Mouse (Mus musculus) forebrain, embryonic 13.5 days (tissue): Measurements from ENCODE around the gene Aoc3. TPM values are rescaled to one million over a fixed set of nuclear protein-coding genes. Genes with fewer than 3 reads are reported as not detected.
"Not testable (repeated sequence)": the region's sequence is repeated elsewhere in the genome, so short reads cannot be mapped to it uniquely, and the experiment has no call there.

Experiments
- ATAC-seq: fragments of 200-750 bp; cut with Nextera tagmentation; 2 replicates; pipeline ENCODE4 v1.8.0; 2017
- H3K27ac ChIP-seq: fragments of 300-500 bp; sonication (generic); 2 replicates; pipeline ENCODE4 v1.5.1; 2015; ENCODE audit warnings: inconsistent platforms, mild to moderate bottlenecking, moderate library complexity
- H3K27me3 ChIP-seq: fragments of 300-500 bp; sonication (generic); 2 replicates; pipeline ENCODE4 v1.6.1; 2015; ENCODE audit warnings: mild to moderate bottlenecking, inconsistent platforms
- H3K36me3 ChIP-seq: fragments of 300-500 bp; sonication (generic); 2 replicates; pipeline ENCODE4 v1.6.1; 2015; ENCODE audit warnings: mild to moderate bottlenecking, inconsistent platforms; ENCODE audit not compliant: poor library complexity, severe bottlenecking
- H3K4me1 ChIP-seq: fragments of 300-500 bp; sonication (generic); 2 replicates; pipeline ENCODE4 v1.6.1; 2015; ENCODE audit warnings: inconsistent platforms
- H3K4me2 ChIP-seq: fragments of 300-500 bp; sonication (generic); 2 replicates; pipeline ENCODE4 v1.6.1; 2015; ENCODE audit warnings: inconsistent platforms, mild to moderate bottlenecking, moderate library complexity
- H3K4me3 ChIP-seq: fragments of 300-500 bp; sonication (generic); 2 replicates; pipeline ENCODE4 v1.5.1; 2015; ENCODE audit warnings: mild to moderate bottlenecking, inconsistent platforms
- H3K9ac ChIP-seq: fragments of 300-500 bp; sonication (generic); 2 replicates; pipeline ENCODE4 v1.6.1; 2015; ENCODE audit warnings: mild to moderate bottlenecking, inconsistent platforms
- H3K9me3 ChIP-seq: fragments of 300-500 bp; sonication (generic); replicated peaks from 2 replicates; pipeline ENCODE4 v1.6.1; 2016; ENCODE audit warnings: inconsistent platforms
- WGBS: fragments of 180-500 bp; shearing (Covaris S2); methylation state at CpG from one replicate; pipeline ENCODE4 v1.1.7; 2015; 5-methylcytosine and 5-hydroxymethylcytosine counted together
- polyA plus RNA-seq: library from polyadenylated mRNA; unstranded; fragments of >200 nt; fragmentation: Nextera tagmentation; extraction: Ambion mirVana; gene quantifications from 2 replicates; pipeline ENCODE4 v1.2.1, GENCODE M21; 2015

Gene Aoc3
- polyA plus RNA-seq, 1 experiment from 2014 or later: not detected

DNA sequence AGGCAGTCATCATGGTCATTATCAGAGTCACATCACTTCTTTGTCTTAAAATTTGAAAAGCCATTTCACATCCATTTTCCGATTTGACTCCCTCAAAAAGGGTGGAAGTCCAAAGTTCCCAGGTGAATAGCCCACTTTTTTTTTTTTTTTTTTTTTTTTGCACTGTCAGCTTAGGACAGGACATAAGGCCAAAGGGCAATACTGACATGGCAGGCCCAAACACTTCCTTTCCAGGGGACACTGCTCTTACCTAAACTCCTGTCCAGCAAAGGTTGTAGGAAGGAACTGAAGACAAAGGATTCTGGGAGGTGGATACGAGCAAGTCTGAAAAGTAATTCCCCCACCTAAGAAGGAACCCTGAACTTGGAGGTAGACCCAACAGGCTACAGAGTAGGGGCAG lies 25.5 kb downstream of the Aoc3 start:
- H3K9ac ChIP-seq: no peak overlapping the region
- H3K4me2 ChIP-seq: no peak overlapping the region
- ATAC-seq: no peak
- H3K9me3 ChIP-seq: no peaks in the 10 kb centered on the region
- 84% methylated on average over 2 of the region's 2 CpGs for WGBS
- H3K4me1 ChIP-seq: no peaks in the 10 kb centered on the region
- no peak overlapping the region for H3K4me3 ChIP-seq
- H3K27ac ChIP-seq: no peak overlapping the region
- H3K27me3 ChIP-seq: no peaks in the 10 kb centered on the region
- H3K36me3 ChIP-seq: no peaks in the 10 kb centered on the region

GRCm38 (mm10) chr11:101357505-101358182 lies 27.2 kb downstream of the Aoc3 start:
- no peaks in the 10 kb centered on the region for H3K36me3 ChIP-seq
- 79% methylated on average over 3 of the region's 3 CpGs for WGBS
- no peaks in the 10 kb centered on the region for H3K27me3 ChIP-seq
- H3K4me1 ChIP-seq: no peaks in the 10 kb centered on the region
- no peak overlapping the region for H3K4me2 ChIP-seq
- H3K4me3 ChIP-seq: no peak overlapping the region
- H3K9ac ChIP-seq: no peak overlapping the region
- ATAC-seq: no peak
- no peaks in the 10 kb centered on the region for H3K9me3 ChIP-seq
- H3K27ac ChIP-seq: no peak overlapping the region

DNA sequence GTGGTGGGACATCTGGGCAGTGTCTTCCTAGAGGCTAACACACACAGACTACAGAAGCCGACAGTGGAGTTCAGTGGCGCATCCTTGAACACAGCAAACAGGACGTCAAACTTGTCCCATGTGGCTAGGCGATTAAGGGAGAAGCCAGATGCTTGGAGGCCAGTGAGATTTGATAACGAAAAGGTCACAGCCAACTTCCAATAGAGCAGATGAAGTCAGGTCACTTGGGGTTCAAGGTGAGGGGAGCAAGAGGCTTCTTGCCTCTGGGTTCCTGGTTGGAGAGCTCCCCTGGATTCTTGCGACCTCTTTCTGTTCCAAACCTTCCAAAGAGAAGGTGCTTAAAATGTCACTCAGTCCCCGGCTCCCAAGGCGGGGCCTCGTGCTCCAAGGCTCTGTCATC lies 29.4 kb downstream of the Aoc3 start:
- Histone ChIP-seq H3K36me3 (no peaks in the 10 kb centered on the region), H3K9me3 (no peaks in the 10 kb centered on the region), H3K27me3 (no peaks in the 10 kb centered on the region), H3K4me3 (no peak overlapping the region), H3K4me2 (no peak overlapping the region), H3K27ac (no peak overlapping the region), H3K9ac (no peak overlapping the region), H3K4me1 (no peaks in the 10 kb centered on the region)
- no peak for ATAC-seq
- 77% methylated on average over 9 of the region's 9 CpGs for WGBS

DNA sequence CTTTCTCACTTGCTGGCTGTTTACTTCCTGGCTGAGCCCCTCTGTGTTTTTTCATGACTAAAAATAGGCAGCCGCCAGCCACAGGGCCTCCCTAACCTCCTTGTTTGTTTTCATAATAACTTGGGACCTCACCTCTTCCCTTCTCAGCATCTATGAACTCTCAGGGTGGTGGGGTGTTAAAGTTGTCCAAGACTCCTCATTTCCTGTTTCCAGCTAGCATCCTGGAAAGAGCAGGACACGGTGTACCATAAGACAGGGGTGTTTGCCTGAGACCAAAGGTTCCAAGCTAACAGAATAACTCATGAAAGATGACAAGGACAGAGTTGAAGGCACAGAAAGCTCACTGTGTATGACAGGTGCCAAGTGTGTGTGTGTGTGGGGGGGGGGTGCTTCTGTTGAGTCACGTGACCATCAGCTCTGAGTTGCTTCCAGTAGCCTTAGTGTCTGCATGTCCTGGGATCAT lies 30.3 kb downstream of the Aoc3 start:
- Histone ChIP-seq H3K4me1 (no peaks in the 10 kb centered on the region), H3K9ac (no peak overlapping the region), H3K9me3 (no peaks in the 10 kb centered on the region), H3K36me3 (no peaks in the 10 kb centered on the region), H3K4me2 (no peak overlapping the region), H3K27me3 (no peaks in the 10 kb centered on the region), H3K27ac (no peak overlapping the region), H3K4me3 (no peak overlapping the region)
- ATAC-seq: no peak
- WGBS: 71% methylated on average over 3 of the region's 3 CpGs

GRCm38 (mm10) chr11:101364531-101364931 lies 34.1 kb downstream of the Aoc3 start:
- H3K4me3 ChIP-seq: no peak overlapping the region
- no peak overlapping the region for H3K27ac ChIP-seq
- H3K27me3 ChIP-seq: no peaks in the 10 kb centered on the region
- no peak for ATAC-seq
- no peaks in the 10 kb centered on the region for H3K36me3 ChIP-seq
- WGBS: 85% methylated on average over 5 of the region's 5 CpGs
- no peaks in the 10 kb centered on the region for H3K4me1 ChIP-seq
- no peak overlapping the region for H3K4me2 ChIP-seq
- no peak overlapping the region for H3K9ac ChIP-seq
- no peaks in the 10 kb centered on the region for H3K9me3 ChIP-seq

DNA sequence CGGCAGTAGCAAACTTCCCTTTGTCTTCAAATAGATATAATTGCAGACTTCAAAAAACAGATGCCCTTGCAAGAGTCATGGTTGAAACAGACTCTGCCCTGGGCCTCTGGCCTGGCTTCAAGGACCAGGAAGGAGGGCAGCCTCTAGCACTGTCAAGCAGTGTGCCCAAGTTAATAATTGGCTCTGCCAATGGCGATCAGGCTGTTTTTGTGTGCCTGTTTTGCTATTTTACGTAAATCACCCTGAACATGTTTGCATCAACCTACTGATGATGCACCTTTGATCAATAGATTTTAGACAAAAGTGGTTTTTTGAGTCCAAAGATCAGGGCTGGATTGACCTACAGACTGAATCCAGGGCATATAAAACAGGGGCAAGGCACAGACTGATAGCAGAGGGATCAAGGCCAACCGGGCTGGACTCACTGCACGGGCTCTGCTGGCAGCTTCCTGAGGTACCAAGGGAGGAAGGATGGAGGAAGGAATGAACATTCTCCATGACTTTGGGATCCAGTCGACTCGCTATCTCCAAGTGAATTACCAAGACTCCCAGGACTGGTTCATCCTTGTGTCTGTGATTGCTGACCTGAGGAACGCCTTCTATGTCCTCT lies 37.0 kb downstream of the Aoc3 start, which contains the start of gene G6pc:
Gene G6pc, plus strand, starts transcription at position 236 of the 610 bp plus-strand sequence.
- no peak within 1 kb of the TSS for H3K4me3 ChIP-seq
- no peak within 1 kb of the TSS for H3K9ac ChIP-seq
- no peaks in the 10 kb centered on the region for H3K9me3 ChIP-seq
- H3K4me2 ChIP-seq: no peak within 1 kb of the TSS
- no peak within 1 kb of the TSS for H3K27ac ChIP-seq
- 90% methylated on average over 8 of the region's 8 CpGs for WGBS
- H3K36me3 ChIP-seq: no peaks in the 10 kb centered on the region
- H3K27me3 ChIP-seq: no peaks in the 10 kb centered on the region
- ATAC-seq: no peak
- H3K4me1 ChIP-seq: no peaks in the 10 kb centered on the region

DNA sequence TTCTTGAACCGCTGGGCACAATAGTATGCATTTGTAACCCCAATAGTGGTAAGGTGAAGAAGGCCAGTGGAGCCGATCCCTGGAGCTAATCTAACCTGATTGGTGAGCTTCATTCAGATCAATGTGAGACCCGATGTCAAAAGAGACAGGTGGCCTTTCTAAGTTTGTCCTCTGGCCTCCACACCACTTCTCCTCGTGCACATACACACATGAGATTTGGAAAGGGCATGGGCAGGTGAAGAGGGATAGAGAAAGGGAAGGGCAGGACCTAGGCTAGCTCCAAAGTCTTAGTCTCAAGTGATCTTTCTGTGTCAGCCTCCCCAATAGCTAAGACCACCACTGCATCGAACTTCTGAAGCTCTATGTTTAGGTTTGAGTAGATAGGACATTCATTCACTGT lies 39.7 kb downstream of the Aoc3 start:
- WGBS: 81% methylated on average over 5 of the region's 5 CpGs
- H3K9ac ChIP-seq: no peak overlapping the region
- H3K9me3 ChIP-seq: no peaks in the 10 kb centered on the region
- H3K36me3 ChIP-seq: no peaks in the 10 kb centered on the region
- no peak overlapping the region for H3K4me3 ChIP-seq
- no peak overlapping the region for H3K4me2 ChIP-seq
- H3K4me1 ChIP-seq: no peaks in the 10 kb centered on the region
- no peak for ATAC-seq
- no peak overlapping the region for H3K27ac ChIP-seq
- no peaks in the 10 kb centered on the region for H3K27me3 ChIP-seq

- H3K9me3 ChIP-seq: no peaks in the 10 kb centered on the region
- H3K9ac ChIP-seq: no peak overlapping the region
- no peak overlapping the region for H3K4me3 ChIP-seq
- ATAC-seq: no peak
- H3K4me2 ChIP-seq: no peak overlapping the region
- no peaks in the 10 kb centered on the region for H3K36me3 ChIP-seq
- WGBS: 57% methylated on average over 7 of the region's 7 CpGs
- H3K27ac ChIP-seq: no peak overlapping the region
- H3K4me1 ChIP-seq: no peaks in the 10 kb centered on the region
- H3K27me3 ChIP-seq: no peaks in the 10 kb centered on the region
Observed at GRCm38 (mm10) chr11:101374421-101374938, 44.1 kb downstream of the Aoc3 start.

GRCm38 (mm10) chr11:101378196-101378595 lies 47.8 kb downstream of the Aoc3 start:
- H3K27me3 ChIP-seq, H3K9me3 ChIP-seq, H3K36me3 ChIP-seq, ATAC-seq, H3K4me2 ChIP-seq, H3K27ac ChIP-seq, H3K4me3 ChIP-seq, H3K4me1 ChIP-seq, H3K9ac ChIP-seq: not testable (repeated sequence)
- WGBS: 94% methylated on average over 8 of the region's 8 CpGs

DNA sequence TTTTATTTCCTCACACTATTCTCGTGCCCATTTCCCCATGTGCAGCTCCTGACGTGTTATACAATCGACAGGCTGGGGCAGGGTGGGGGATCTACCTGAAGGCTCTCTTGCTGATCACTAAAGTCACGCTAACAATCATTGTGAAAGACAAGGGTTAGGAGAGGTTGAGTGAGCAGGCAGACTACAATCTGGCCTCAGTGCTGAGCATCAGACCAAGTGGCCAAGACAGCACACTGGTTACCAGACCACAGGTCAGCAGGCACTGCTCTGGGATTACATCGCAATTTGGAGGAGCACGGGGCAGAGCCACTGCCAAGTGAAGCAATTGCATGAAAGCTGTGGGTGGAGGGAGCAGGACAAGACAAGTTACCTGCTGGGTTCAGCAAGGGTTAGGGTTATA lies 48.5 kb downstream of the Aoc3 start:
- Histone ChIP-seq H3K4me1 (peaks cover 4% of the 10 kb centered on the region; the same call in 1 of the 2 replicates), H3K9me3 (no peaks in the 10 kb centered on the region), H3K27ac (no peak overlapping the region), H3K27me3 (no peaks in the 10 kb centered on the region), H3K36me3 (no peaks in the 10 kb centered on the region), H3K9ac (no peak overlapping the region), H3K4me2 (no peak overlapping the region), H3K4me3 (no peak overlapping the region)
- no peak for ATAC-seq
- WGBS: 84% methylated on average over 6 of the region's 6 CpGs

DNA sequence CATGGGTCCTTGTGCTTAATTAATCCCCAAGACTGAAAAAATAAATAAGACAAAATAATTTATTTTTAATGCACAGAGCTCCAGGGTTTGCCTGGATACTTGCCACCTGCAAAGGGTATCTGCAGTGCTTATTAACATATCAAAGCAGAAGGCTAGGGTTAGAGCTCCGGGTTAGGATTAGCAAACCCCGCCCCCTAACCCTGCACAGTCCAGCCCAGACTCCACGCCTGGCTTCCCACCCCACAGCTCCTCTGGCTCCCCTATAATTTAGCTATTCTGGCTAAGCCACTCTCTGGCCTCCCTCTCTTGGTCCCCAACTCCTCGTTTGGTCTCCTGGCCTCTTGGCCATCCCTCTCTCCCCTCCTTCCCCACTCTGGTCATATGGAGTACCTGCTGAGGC lies 51.4 kb downstream of the Aoc3 start:
- no peak overlapping the region for H3K4me2 ChIP-seq
- ATAC-seq: no peak
- no peak overlapping the region for H3K4me3 ChIP-seq
- no peaks in the 10 kb centered on the region for H3K9me3 ChIP-seq
- no peak overlapping the region for H3K27ac ChIP-seq
- H3K27me3 ChIP-seq: no peaks in the 10 kb centered on the region
- H3K36me3 ChIP-seq: no peaks in the 10 kb centered on the region
- H3K9ac ChIP-seq: no peak overlapping the region
- H3K4me1 ChIP-seq: peaks cover 4% of the 10 kb centered on the region; the same call in 1 of the 2 replicates
- 4% methylated on average over 4 of the region's 4 CpGs for WGBS
